Mouse (Mus musculus): ENCODE measurements around the gene Pex7.

Pex7 gene

GRCm38 (mm10) chr10:19876669-19877068 lies 30.8 kb downstream of the Pex7 start:
- no peak for DNase-seq

- DNase-seq = no peak
Measured at GRCm38 (mm10) chr10:19875346-19875745, 32.1 kb downstream of the Pex7 start.

GRCm38 (mm10) chr10:19855597-19856306 lies 51.7 kb downstream of the Pex7 start:
- no peak for DNase-seq

GRCm38 (mm10) chr10:19853609-19854008 lies 53.9 kb downstream of the Pex7 start:
- no peak for DNase-seq

- DNase-seq = no peak
Measured at GRCm38 (mm10) chr10:19852776-19853175, 54.7 kb downstream of the Pex7 start.

GRCm38 (mm10) chr10:19850998-19851691 lies 56.3 kb downstream of the Pex7 start, which contains the start of gene Slc35d3:
Slc35d3 (minus strand) TSS chr10:19851459.
- DNase-seq = peak; percentile 32 to 38

- DNase-seq = peak in 1 of 2 experiments; percentile 13
Measured at GRCm38 (mm10) chr10:19850544-19850997, 56.9 kb downstream of the Pex7 start.

- peak in 1 of 2 experiments; percentile 11 for DNase-seq
Measured at GRCm38 (mm10) chr10:19849771-19850365, 57.6 kb downstream of the Pex7 start.

GRCm38 (mm10) chr10:19848928-19849770 lies 58.3 kb downstream of the Pex7 start:
- no peak for DNase-seq

GRCm38 (mm10) chr10:19839836-19840235 lies 67.7 kb downstream of the Pex7 start:
- no peak for DNase-seq

- DNase-seq = no peak
Measured at GRCm38 (mm10) chr10:19835887-19836710, 71.4 kb downstream of the Pex7 start.

- DNase-seq = no peak
Measured at GRCm38 (mm10) chr10:19834222-19834621, 73.3 kb downstream of the Pex7 start.

GRCm38 (mm10) chr10:19831072-19831849 lies 76.2 kb downstream of the Pex7 start:
- DNase-seq = no peak

- no peak for DNase-seq
Measured at GRCm38 (mm10) chr10:19820986-19821385, 86.5 kb downstream of the Pex7 start.

- no peak for DNase-seq
Measured at GRCm38 (mm10) chr10:19818723-19819355, 88.7 kb downstream of the Pex7 start.

GRCm38 (mm10) chr10:19815371-19815770 lies 92.1 kb downstream of the Pex7 start:
- DNase-seq = no peak

- DNase-seq = peak in 1 of 2 experiments; percentile 21
Measured at GRCm38 (mm10) chr10:19811436-19812172, 95.9 kb downstream of the Pex7 start.

GRCm38 (mm10) chr10:19804763-19805162 lies 102.7 kb downstream of the Pex7 start:
- no peak for DNase-seq

Data from lung, postnatal 4 days (tissue).